Mouse (Mus musculus) heart, embryonic 10.5 days (tissue): ENCODE data around the gene Gm20388. TPM values are rescaled to one million over a fixed set of nuclear protein-coding genes. Genes with fewer than 3 reads are reported as not detected.

Experiments used
- DNase-seq: peaks from one replicate; pipeline ENCODE4 v3.0.0-alpha.2; 2017; ENCODE audit warnings: low spot score
- H3K27ac ChIP-seq: fragments of 300-500 bp; sonication (generic); 2 replicates; pipeline ENCODE4 v1.5.1; 2016; ENCODE audit warnings: mild to moderate bottlenecking
- H3K27me3 ChIP-seq: fragments of 300-500 bp; sonication (generic); 2 replicates; pipeline ENCODE4 v1.6.1; 2016; ENCODE audit warnings: mild to moderate bottlenecking; ENCODE audit not compliant: poor library complexity, insufficient read depth, severe bottlenecking
- H3K36me3 ChIP-seq: fragments of 300-500 bp; sonication (generic); 2 replicates; pipeline ENCODE4 v1.6.1; 2016; ENCODE audit warnings: mild to moderate bottlenecking, moderate library complexity
- H3K4me1 ChIP-seq: fragments of 300-500 bp; sonication (generic); 2 replicates; pipeline ENCODE4 v1.6.1; 2016; ENCODE audit warnings: mild to moderate bottlenecking
- H3K4me3 ChIP-seq: fragments of 300-500 bp; sonication (generic); 2 replicates; pipeline ENCODE4 v1.5.1; 2016; ENCODE audit warnings: mild to moderate bottlenecking, moderate library complexity
- H3K9me3 ChIP-seq: fragments of 300-500 bp; sonication (generic); 2 replicates; pipeline ENCODE4 v1.6.1; 2016; ENCODE audit warnings: mild to moderate bottlenecking, moderate library complexity
- WGBS: fragments of 180-500 bp; shearing (Covaris S2); methylation state at CpG from one replicate; pipeline ENCODE4 v1.1.7; 2016; 5-methylcytosine and 5-hydroxymethylcytosine counted together
- polyA plus RNA-seq: library from polyadenylated mRNA; unstranded; fragments of >200 nt; fragmentation: Nextera tagmentation; extraction: Ambion mirVana; gene quantifications from 2 replicates; pipeline ENCODE4 v1.2.1, GENCODE M21; 2016

Gene Gm20388
- polyA plus RNA-seq, 1 experiment from 2014 or later = 4.5 TPM

DNA sequence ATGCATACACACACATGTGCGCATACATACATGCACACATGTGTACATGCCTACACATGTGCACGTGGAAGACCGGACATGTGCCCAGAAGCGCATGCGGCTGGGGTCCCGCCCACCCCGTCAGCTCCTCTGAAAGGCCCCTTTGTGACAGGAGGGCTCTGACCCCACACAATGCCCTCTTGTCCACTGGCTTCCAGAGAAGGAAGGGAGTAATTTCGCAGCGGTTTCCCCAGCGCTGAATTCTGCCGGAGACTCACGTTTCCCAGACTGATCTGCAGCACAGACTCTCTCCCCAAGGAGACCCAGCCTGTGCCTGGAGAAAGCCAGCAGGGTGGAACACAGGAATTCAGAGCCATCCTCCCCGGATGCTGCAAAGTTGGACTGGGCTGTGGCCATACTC lies 1153.0 kb downstream of the Gm20388 start:
- DNase-seq = no peak
- H3K9me3 ChIP-seq = no peaks in the 10 kb centered on the region
- H3K27ac ChIP-seq = no peak overlapping the region
- H3K4me1 ChIP-seq = no peaks in the 10 kb centered on the region
- no peak overlapping the region for H3K4me3 ChIP-seq
- no peaks in the 10 kb centered on the region for H3K36me3 ChIP-seq
- WGBS = 58% methylated on average over 13 of the region's 13 CpGs
- H3K27me3 ChIP-seq = peaks cover 78% of the 10 kb centered on the region

DNA sequence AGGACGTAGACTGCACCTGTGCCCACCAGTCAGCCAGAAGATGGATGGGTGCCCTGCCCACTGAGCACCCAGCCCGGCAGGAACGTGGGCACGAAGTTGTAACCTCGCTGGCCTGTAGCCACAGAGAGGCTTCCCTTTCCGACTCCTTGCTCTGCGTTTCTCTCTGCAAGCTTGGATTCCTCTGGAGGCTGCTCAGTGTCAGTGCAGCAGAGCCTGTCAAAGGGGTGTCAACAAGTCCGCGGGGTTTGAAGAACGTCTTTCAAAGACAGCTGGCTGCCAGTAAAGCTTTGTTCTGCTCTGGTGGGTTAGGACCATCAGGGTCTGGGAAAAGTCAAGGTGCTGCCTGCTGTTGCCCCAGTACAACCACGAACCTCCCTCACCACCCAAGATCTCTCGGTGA lies 1160.8 kb downstream of the Gm20388 start:
- Histone ChIP-seq H3K27ac (no peak overlapping the region), H3K9me3 (no peaks in the 10 kb centered on the region), H3K36me3 (no peaks in the 10 kb centered on the region), H3K4me1 (peaks cover 41% of the 10 kb centered on the region), H3K4me3 (0 out of 2 replicates have a peak overlapping the region, but pooled peaks have one; percentile 12), H3K27me3 (peaks cover 94% of the 10 kb centered on the region)
- DNase-seq = no peak
- WGBS = 4% methylated on average over 12 of the region's 12 CpGs

- Histone ChIP-seq H3K9me3 (no peaks in the 10 kb centered on the region), H3K4me1 (peaks cover 41% of the 10 kb centered on the region), H3K36me3 (no peaks in the 10 kb centered on the region), H3K27ac (no peak overlapping the region), H3K4me3 (peak overlapping the region; percentile 47), H3K27me3 (peaks cover 100% of the 10 kb centered on the region)
- WGBS = 10% methylated on average over 11 of the region's 11 CpGs
- DNase-seq = no peak
These were observed 1161.9 kb downstream of the Gm20388 start for GRCm38 (mm10) chr8:121072406-121073130.

- Histone ChIP-seq H3K36me3 (no peaks in the 10 kb centered on the region), H3K4me3 (peak overlapping the region; percentile 47), H3K27ac (peak overlapping the region; percentile 31), H3K9me3 (no peaks in the 10 kb centered on the region), H3K4me1 (peaks cover 41% of the 10 kb centered on the region), H3K27me3 (peaks cover 99% of the 10 kb centered on the region)
- under 1% methylated on average over 48 of the region's 48 CpGs for WGBS
- DNase-seq = no peak
These were observed 1162.8 kb downstream of the Gm20388 start for GRCm38 (mm10) chr8:121073174-121074107.

DNA sequence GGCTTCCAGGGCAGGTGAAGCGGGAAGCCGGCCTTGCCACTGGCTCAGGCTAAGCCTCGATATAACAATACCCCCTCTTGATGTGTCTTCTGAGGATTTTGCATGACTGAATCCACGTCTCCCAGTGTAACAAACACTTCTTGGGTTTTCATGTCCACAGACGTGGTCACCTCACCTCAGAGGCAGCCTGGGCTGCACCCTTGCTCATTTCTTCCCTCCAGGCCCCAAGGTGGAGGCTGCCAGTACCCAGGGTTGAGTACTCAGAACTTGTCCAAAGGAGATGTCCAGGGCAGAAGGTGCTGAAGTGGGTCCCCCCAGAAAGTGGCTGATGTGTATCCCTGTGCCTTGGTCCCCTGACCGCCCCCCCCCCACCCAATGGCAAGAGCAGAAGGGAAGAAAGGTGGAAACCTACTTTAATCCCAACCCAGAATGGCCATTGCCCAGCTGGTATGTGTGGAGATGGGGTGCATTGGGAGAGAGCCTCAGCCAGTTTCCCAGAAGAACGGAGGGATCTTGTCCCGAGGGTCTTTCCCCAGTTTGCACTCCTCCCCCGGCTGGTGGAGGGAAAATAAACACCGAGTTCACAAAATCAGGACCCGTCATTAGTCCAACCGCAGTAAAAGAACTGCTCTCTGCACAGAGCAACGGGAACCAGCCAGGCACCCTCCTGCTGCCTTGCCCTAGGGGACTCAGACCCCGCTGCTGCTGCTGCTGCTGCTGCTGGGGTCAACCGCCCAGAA lies 1163.6 kb downstream of the Gm20388 start:
- Histone ChIP-seq H3K9me3 (no peaks in the 10 kb centered on the region), H3K36me3 (no peaks in the 10 kb centered on the region), H3K27ac (peak overlapping the region; percentile 31; the same call in 1 of the 2 replicates), H3K4me3 (peak overlapping the region; percentile 47), H3K4me1 (peaks cover 41% of the 10 kb centered on the region), H3K27me3 (peaks cover 99% of the 10 kb centered on the region)
- WGBS = 2% methylated on average over 15 of the region's 15 CpGs
- no peak for DNase-seq

GRCm38 (mm10) chr8:121074848-121075145 lies 1164.2 kb downstream of the Gm20388 start:
- Histone ChIP-seq H3K27me3 (peaks cover 99% of the 10 kb centered on the region), H3K9me3 (no peaks in the 10 kb centered on the region), H3K36me3 (no peaks in the 10 kb centered on the region), H3K27ac (peak overlapping the region; percentile 31; the same call in 1 of the 2 replicates), H3K4me3 (no peak overlapping the region), H3K4me1 (peaks cover 41% of the 10 kb centered on the region)
- no peak for DNase-seq
- WGBS = under 1% methylated on average over 10 of the region's 10 CpGs

DNA sequence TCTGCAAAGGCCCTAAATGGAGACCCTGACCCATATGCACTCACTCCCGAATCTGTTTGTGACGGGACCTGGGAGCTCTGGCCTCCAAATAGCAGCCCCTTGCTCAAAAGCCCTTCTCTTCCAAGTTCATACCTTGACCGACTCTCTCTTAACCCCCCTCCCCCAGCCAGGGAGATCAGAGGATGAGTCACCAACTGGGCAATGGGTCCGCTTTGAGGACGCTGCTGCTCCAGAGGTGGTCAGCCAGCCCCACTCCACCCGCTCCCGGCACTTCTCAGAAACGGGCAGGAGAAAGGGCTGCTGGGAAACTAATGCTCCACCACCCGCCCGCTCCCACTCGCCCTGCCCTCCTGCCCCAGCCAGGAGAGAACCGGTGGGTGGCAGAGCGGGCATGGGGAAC lies 1165.3 kb downstream of the Gm20388 start:
- no peaks in the 10 kb centered on the region for H3K36me3 ChIP-seq
- peak overlapping the region; percentile 39; the same call in 1 of the 2 replicates for H3K27ac ChIP-seq
- H3K9me3 ChIP-seq = no peaks in the 10 kb centered on the region
- H3K27me3 ChIP-seq = peaks cover 99% of the 10 kb centered on the region
- WGBS = 2% methylated on average over 13 of the region's 13 CpGs
- no peak overlapping the region for H3K4me3 ChIP-seq
- DNase-seq = no peak
- peaks cover 39% of the 10 kb centered on the region for H3K4me1 ChIP-seq

GRCm38 (mm10) chr8:121076555-121076954 lies 1165.9 kb downstream of the Gm20388 start:
- DNase-seq = no peak
- Histone ChIP-seq H3K36me3 (no peaks in the 10 kb centered on the region), H3K27me3 (peaks cover 99% of the 10 kb centered on the region), H3K4me1 (peaks cover 34% of the 10 kb centered on the region), H3K9me3 (no peaks in the 10 kb centered on the region), H3K27ac (no peak overlapping the region), H3K4me3 (no peak overlapping the region)
- 7% methylated on average over 7 of the region's 7 CpGs for WGBS

DNA sequence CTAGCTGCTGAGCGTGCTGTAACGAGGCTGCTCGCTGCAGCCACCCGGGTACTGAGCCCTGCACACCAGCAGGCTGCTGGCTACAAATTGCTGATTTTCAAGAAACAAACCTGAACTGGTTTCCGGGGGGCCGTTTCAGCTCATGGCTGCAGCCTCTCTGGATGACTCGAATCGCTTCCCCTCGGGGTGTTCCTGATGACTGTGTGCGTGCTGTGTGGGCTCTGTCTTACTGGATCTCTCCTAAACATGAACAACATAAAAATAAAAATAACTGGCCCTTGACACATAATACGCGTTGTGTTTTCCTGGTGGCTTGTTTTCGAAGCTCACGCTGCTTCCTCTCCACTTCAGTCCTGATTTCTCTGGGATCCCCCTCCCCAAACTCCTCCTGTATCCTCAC lies 1168.1 kb downstream of the Gm20388 start:
- no peak for DNase-seq
- Histone ChIP-seq H3K27me3 (peaks cover 99% of the 10 kb centered on the region), H3K27ac (no peak overlapping the region), H3K4me1 (peaks cover 34% of the 10 kb centered on the region), H3K36me3 (no peaks in the 10 kb centered on the region), H3K9me3 (no peaks in the 10 kb centered on the region), H3K4me3 (no peak overlapping the region)
- 3% methylated on average over 14 of the region's 14 CpGs for WGBS

DNA sequence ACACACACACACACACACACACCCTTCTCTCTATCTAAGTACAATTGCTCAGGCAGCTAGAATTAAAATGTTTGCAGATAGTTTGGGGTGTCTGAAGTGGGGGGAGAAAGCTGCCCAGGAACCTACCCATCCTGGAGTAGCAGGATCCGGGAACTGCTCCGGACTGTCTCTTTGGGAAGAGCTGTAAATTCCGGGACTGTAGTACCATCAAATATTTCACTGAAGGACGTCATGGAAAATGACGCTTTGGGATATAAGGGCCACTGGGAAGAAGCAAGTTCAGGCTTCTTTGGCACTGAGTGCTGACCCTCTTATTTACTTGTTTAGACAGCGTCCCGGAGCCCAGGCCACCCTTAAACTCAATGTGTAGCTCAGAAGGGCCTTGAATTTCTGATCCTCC lies 1168.6 kb downstream of the Gm20388 start:
- H3K27ac ChIP-seq = no peak overlapping the region
- peaks cover 34% of the 10 kb centered on the region for H3K4me1 ChIP-seq
- H3K9me3 ChIP-seq = no peaks in the 10 kb centered on the region
- H3K36me3 ChIP-seq = no peaks in the 10 kb centered on the region
- peaks cover 99% of the 10 kb centered on the region for H3K27me3 ChIP-seq
- H3K4me3 ChIP-seq = no peak overlapping the region
- WGBS = 3% methylated on average over 7 of the region's 7 CpGs
- DNase-seq = no peak

GRCm38 (mm10) chr8:121079944-121080343 lies 1169.3 kb downstream of the Gm20388 start:
- H3K27ac ChIP-seq = peak overlapping the region; percentile 74; the same call in 1 of the 2 replicates
- H3K36me3 ChIP-seq = no peaks in the 10 kb centered on the region
- peaks cover 36% of the 10 kb centered on the region for H3K4me1 ChIP-seq
- WGBS = 1% methylated on average over 12 of the region's 12 CpGs
- peaks cover 99% of the 10 kb centered on the region for H3K27me3 ChIP-seq
- H3K4me3 ChIP-seq = peak overlapping the region; percentile 8; the same call in 1 of the 2 replicates
- DNase-seq = no peak
- H3K9me3 ChIP-seq = no peaks in the 10 kb centered on the region

DNA sequence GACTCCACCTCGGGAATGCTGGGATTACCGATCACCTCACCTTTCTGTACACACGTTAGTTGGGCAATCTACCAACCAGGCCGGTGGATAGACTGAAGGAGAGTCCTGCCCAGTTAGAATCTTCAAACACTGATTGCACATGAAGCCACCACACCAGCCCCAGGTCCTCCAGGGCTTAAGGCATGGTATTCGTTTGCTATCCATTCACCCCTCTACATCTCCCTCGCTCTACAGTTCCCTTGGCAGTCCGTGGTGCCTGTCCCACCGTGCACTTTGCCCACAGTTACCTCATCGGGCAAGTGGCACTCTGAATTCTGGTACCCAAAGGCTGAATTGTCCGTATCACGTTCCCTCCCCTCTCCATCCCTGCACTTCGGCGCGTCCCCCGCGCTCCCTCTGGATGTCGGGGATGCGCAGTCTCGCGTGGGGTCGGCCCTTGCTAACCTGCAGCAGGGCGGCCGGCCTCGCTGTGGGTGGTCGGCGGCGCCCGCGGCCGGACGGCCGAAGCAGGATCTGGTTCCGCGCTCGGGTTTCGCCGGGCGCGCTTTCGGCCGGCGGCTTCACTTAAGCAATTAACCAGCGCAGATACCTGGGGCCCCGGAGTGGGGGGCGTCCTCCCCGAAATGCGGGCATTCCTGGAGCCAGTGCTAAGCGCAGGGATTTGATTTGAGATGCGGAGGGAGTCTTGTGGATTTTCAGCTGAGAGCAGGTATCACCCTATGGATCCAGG lies 1169.9 kb downstream of the Gm20388 start:
- peaks cover 40% of the 10 kb centered on the region for H3K4me1 ChIP-seq
- peak overlapping the region; percentile 74 for H3K27ac ChIP-seq
- H3K4me3 ChIP-seq = peak overlapping the region; percentile 80
- no peaks in the 10 kb centered on the region for H3K9me3 ChIP-seq
- DNase-seq = no peak
- no peaks in the 10 kb centered on the region for H3K36me3 ChIP-seq
- WGBS = under 1% methylated on average over 49 of the region's 49 CpGs
- H3K27me3 ChIP-seq = peaks cover 99% of the 10 kb centered on the region
